Mouse (Mus musculus) kidney, embryonic 16.5 days (tissue): ENCODE data around the gene Scnn1a. TPM values are rescaled to one million over a fixed set of nuclear protein-coding genes. Genes with fewer than 3 reads are reported as not detected.
"Not testable (repeated sequence)": the region's sequence is repeated elsewhere in the genome, so short reads cannot be mapped to it uniquely, and the experiment has no call there.

Source experiments
- ATAC-seq: fragments of 200-750 bp; cut with Nextera tagmentation; 2 replicates; pipeline ENCODE4 v1.8.0; 2017; ENCODE audit warnings: moderate TSS enrichment; ENCODE audit not compliant: low FRiP score, low TSS enrichment
- H3K27ac ChIP-seq: fragments of 300-500 bp; sonication (generic); 2 replicates; pipeline ENCODE4 v1.5.1; 2014; ENCODE audit warnings: low read length
- H3K27me3 ChIP-seq: fragments of 300-500 bp; sonication (generic); 2 replicates; pipeline ENCODE4 v1.6.1; 2014; ENCODE audit warnings: low read length, control low read depth, mixed read lengths; ENCODE audit not compliant: insufficient read depth
- H3K36me3 ChIP-seq: fragments of 300-500 bp; sonication (generic); 2 replicates; pipeline ENCODE4 v1.6.1; 2014; ENCODE audit warnings: low read length, control low read depth, mixed read lengths; ENCODE audit not compliant: insufficient read depth
- H3K4me1 ChIP-seq: fragments of 300-500 bp; sonication (generic); 2 replicates; pipeline ENCODE4 v1.6.1; 2014; ENCODE audit warnings: low read length, control low read depth, mixed read lengths; ENCODE audit not compliant: insufficient read depth
- H3K4me2 ChIP-seq: fragments of 300-500 bp; sonication (generic); replicated peaks from 2 replicates; pipeline ENCODE4 v1.6.1; 2014; ENCODE audit warnings: low read depth, low read length
- H3K4me3 ChIP-seq: fragments of 300-500 bp; sonication (generic); 2 replicates; pipeline ENCODE4 v1.5.1; 2014; ENCODE audit warnings: mild to moderate bottlenecking, low read length
- H3K9ac ChIP-seq: fragments of 300-500 bp; sonication (generic); replicated peaks from 2 replicates; pipeline ENCODE4 v1.6.1; 2014; ENCODE audit warnings: low read length
- H3K9me3 ChIP-seq: fragments of 300-500 bp; sonication (generic); 2 replicates; pipeline ENCODE4 v1.6.1; 2016; ENCODE audit warnings: low read length, control low read depth
- WGBS: fragments of 180-500 bp; shearing (Covaris S2); extraction: QIAGEN DNeasy Blood & Tissue Kit; methylation state at CpG from one replicate; pipeline ENCODE4 v1.1.7; 2014; 5-methylcytosine and 5-hydroxymethylcytosine counted together
- polyA plus RNA-seq: library from polyadenylated mRNA; unstranded; fragments of >200 nt; fragmentation: Nextera tagmentation; extraction: Ambion mirVana; gene quantifications from 2 replicates; pipeline ENCODE4 v1.2.1, GENCODE M21; 2015

The Scnn1a gene
- polyA plus RNA-seq, 1 experiment from 2014 or later: 7.7 TPM

- Histone ChIP-seq H3K9ac (no peak overlapping the region), H3K27me3 (no peaks in the 10 kb centered on the region), H3K27ac (no peak overlapping the region), H3K4me2 (no peak overlapping the region), H3K4me3 (no peak overlapping the region), H3K9me3 (no peaks in the 10 kb centered on the region), H3K36me3 (no peaks in the 10 kb centered on the region), H3K4me1 (0 out of 2 replicates have a peak, but pooled peaks cover 3% of the 10 kb centered on the region)
- ATAC-seq: no peak
- WGBS: 75% methylated on average over 4 of the region's 4 CpGs
Measured at GRCm38 (mm10) chr6:125286944-125287343, 33.5 kb upstream of the Scnn1a start.

- H3K27me3 ChIP-seq: no peaks in the 10 kb centered on the region
- H3K9ac ChIP-seq: no peak overlapping the region
- H3K36me3 ChIP-seq: no peaks in the 10 kb centered on the region
- ATAC-seq: no peak
- no peak overlapping the region for H3K27ac ChIP-seq
- no peaks in the 10 kb centered on the region for H3K9me3 ChIP-seq
- 75% methylated on average over 5 of the region's 5 CpGs for WGBS
- no peak overlapping the region for H3K4me3 ChIP-seq
- no peak overlapping the region for H3K4me2 ChIP-seq
- H3K4me1 ChIP-seq: 0 out of 2 replicates have a peak, but pooled peaks cover 3% of the 10 kb centered on the region
Measured at GRCm38 (mm10) chr6:125288730-125289129, 31.7 kb upstream of the Scnn1a start.

- H3K4me1 ChIP-seq: no peaks in the 10 kb centered on the region
- H3K36me3 ChIP-seq: no peaks in the 10 kb centered on the region
- H3K27ac ChIP-seq: no peak overlapping the region
- H3K27me3 ChIP-seq: no peaks in the 10 kb centered on the region
- 79% methylated on average over 4 of the region's 4 CpGs for WGBS
- no peak for ATAC-seq
- no peaks in the 10 kb centered on the region for H3K9me3 ChIP-seq
- no peak overlapping the region for H3K9ac ChIP-seq
- no peak overlapping the region for H3K4me2 ChIP-seq
- no peak overlapping the region for H3K4me3 ChIP-seq
Measured at GRCm38 (mm10) chr6:125291329-125291728, 29.1 kb upstream of the Scnn1a start.

GRCm38 (mm10) chr6:125292256-125292655, 28.2 kb upstream of the Scnn1a start:
- Histone ChIP-seq H3K4me1 (no peaks in the 10 kb centered on the region), H3K9ac (no peak overlapping the region), H3K4me2 (no peak overlapping the region), H3K36me3 (no peaks in the 10 kb centered on the region), H3K27ac (no peak overlapping the region), H3K4me3 (no peak overlapping the region), H3K27me3 (no peaks in the 10 kb centered on the region), H3K9me3 (no peaks in the 10 kb centered on the region)
- 92% methylated on average over 7 of the region's 7 CpGs for WGBS
- no peak for ATAC-seq

- H3K4me2 ChIP-seq: no peak overlapping the region
- ATAC-seq: no peak
- no peaks in the 10 kb centered on the region for H3K9me3 ChIP-seq
- H3K36me3 ChIP-seq: no peaks in the 10 kb centered on the region
- no peak overlapping the region for H3K4me3 ChIP-seq
- H3K27ac ChIP-seq: no peak overlapping the region
- H3K9ac ChIP-seq: no peak overlapping the region
- H3K27me3 ChIP-seq: no peaks in the 10 kb centered on the region
- 48% methylated on average over 4 of the region's 4 CpGs for WGBS
- H3K4me1 ChIP-seq: no peaks in the 10 kb centered on the region
Measured at GRCm38 (mm10) chr6:125294049-125294448, 26.4 kb upstream of the Scnn1a start.

GRCm38 (mm10) chr6:125297149-125297820, 23.2 kb upstream of the Scnn1a start:
- Histone ChIP-seq H3K4me3 (no peak overlapping the region), H3K4me1 (no peaks in the 10 kb centered on the region), H3K9me3 (no peaks in the 10 kb centered on the region), H3K36me3 (no peaks in the 10 kb centered on the region), H3K27me3 (no peaks in the 10 kb centered on the region), H3K27ac (no peak overlapping the region), H3K9ac (no peak overlapping the region), H3K4me2 (no peak overlapping the region)
- WGBS: 64% methylated on average over 5 of the region's 5 CpGs
- no peak for ATAC-seq

GRCm38 (mm10) chr6:125300982-125301381, 19.5 kb upstream of the Scnn1a start:
- H3K4me2 ChIP-seq: no peak overlapping the region
- H3K9me3 ChIP-seq: no peaks in the 10 kb centered on the region
- peaks cover 10% of the 10 kb centered on the region for H3K4me1 ChIP-seq
- no peak overlapping the region for H3K27ac ChIP-seq
- peaks cover 1% of the 10 kb centered on the region; the same call in 1 of the 2 replicates for H3K36me3 ChIP-seq
- H3K4me3 ChIP-seq: no peak overlapping the region
- WGBS: 80% methylated on average over 1 of the region's 1 CpGs
- H3K9ac ChIP-seq: no peak overlapping the region
- H3K27me3 ChIP-seq: no peaks in the 10 kb centered on the region
- no peak for ATAC-seq

GRCm38 (mm10) chr6:125302231-125302982, 18.1 kb upstream of the Scnn1a start:
- H3K4me1 ChIP-seq: peaks cover 10% of the 10 kb centered on the region
- H3K9me3 ChIP-seq: no peaks in the 10 kb centered on the region
- no peak for ATAC-seq
- no peak overlapping the region for H3K4me3 ChIP-seq
- no peaks in the 10 kb centered on the region for H3K27me3 ChIP-seq
- no peak overlapping the region for H3K9ac ChIP-seq
- peaks cover 15% of the 10 kb centered on the region for H3K36me3 ChIP-seq
- H3K4me2 ChIP-seq: no peak overlapping the region
- WGBS: 71% methylated on average over 24 of the region's 24 CpGs
- peak overlapping the region; percentile 50; the same call in 1 of the 2 replicates for H3K27ac ChIP-seq

- Histone ChIP-seq H3K36me3 (peaks cover 18% of the 10 kb centered on the region), H3K9me3 (no peaks in the 10 kb centered on the region), H3K4me2 (no peak overlapping the region), H3K27me3 (no peaks in the 10 kb centered on the region), H3K27ac (0 out of 2 replicates have a peak overlapping the region, but pooled peaks have one; percentile 12), H3K4me3 (no peak overlapping the region), H3K9ac (no peak overlapping the region), H3K4me1 (peaks cover 10% of the 10 kb centered on the region)
- WGBS: 48% methylated on average over 4 of the region's 4 CpGs
- peak; percentile 60; the same call in 1 of the 2 replicates for ATAC-seq
Measured at GRCm38 (mm10) chr6:125303242-125303641, 17.2 kb upstream of the Scnn1a start.

GRCm38 (mm10) chr6:125304408-125304807, 16.1 kb upstream of the Scnn1a start:
- ATAC-seq, H3K4me2 ChIP-seq, H3K9me3 ChIP-seq, H3K4me3 ChIP-seq, H3K27ac ChIP-seq, H3K9ac ChIP-seq, H3K27me3 ChIP-seq: not testable (repeated sequence)
- H3K4me1 ChIP-seq: peaks cover 16% of the 10 kb centered on the region
- peaks cover 23% of the 10 kb centered on the region for H3K36me3 ChIP-seq
- WGBS: 92% methylated on average over 7 of the region's 7 CpGs
